Comparison of ENCODE assay signal across 20 mouse cellular contexts in genomic region chr12:53837408-53837807, GRCm38 (mm10).
DNase-seq lines count a peak whose midpoint lies in the region; ATAC-seq and TF ChIP-seq lines count a peak whose summit lies in the region.
"Had no signal": no experiment of that assay in that cellular context is flagged by ENCODE, and none has a peak within 500 bp of the region (broad histone marks: within the 10 kb centered on the region; RNA-seq: fewer than 3 reads in every experiment).

No protein-coding gene starts in this region.

- peaks cover 12% of the 10 kb centered on the region; the same call in 1 of the 2 replicates for H3K4me1 ChIP-seq in heart, embryonic 12.5 days (replicated peaks)
- peaks cover 54% of the 10 kb centered on the region for H3K4me1 ChIP-seq in midbrain, embryonic 14.5 days (ENCODE audit: control insufficient read depth, insufficient read depth, low read length)
- peaks cover 20% of the 10 kb centered on the region for H3K4me1 ChIP-seq in midbrain, embryonic 11.5 days (ENCODE audit: control insufficient read depth, insufficient read depth, low read length)
- peaks cover 58% of the 10 kb centered on the region for H3K4me1 ChIP-seq in liver, embryonic 16.5 days (ENCODE audit: control insufficient read depth, low read depth, low read length)
- no peaks in the 10 kb centered on the region for H3K4me1 ChIP-seq in thymus, adult 2 months (replicated peaks; ENCODE audit: control insufficient read depth, insufficient read depth, low read length)
- H3K4me1 ChIP-seq: megakaryocyte, embryonic 14.5 days had no signal

- H3K27ac ChIP-seq in heart, embryonic 12.5 days (ENCODE audit: poor library complexity, severe bottlenecking): no peak overlapping the region
- 0 out of 2 replicates have a peak overlapping the region, but pooled peaks have one; percentile 46 for H3K27ac ChIP-seq in midbrain, embryonic 14.5 days (replicated peaks; ENCODE audit: low read depth, low read length)
- no peak overlapping the region for H3K27ac ChIP-seq in midbrain, embryonic 11.5 days (ENCODE audit: low read depth, low read length)
- peak overlapping the region; percentile 95 for H3K27ac ChIP-seq in liver, embryonic 16.5 days (ENCODE audit: low read length)
- no peak overlapping the region for H3K27ac ChIP-seq in thymus, adult 2 months (ENCODE audit: control insufficient read depth, insufficient read depth, low read length)
- H3K27ac ChIP-seq: heart, embryonic 15.5 days had no signal

- ATAC-seq in heart, embryonic 12.5 days (ENCODE audit: insufficient number of reproducible peaks, low FRiP score): peak; percentile 48; the same call in 1 of the 2 replicates
- no peak for ATAC-seq in midbrain, embryonic 14.5 days (ENCODE audit: low FRiP score, low TSS enrichment)
- no peak for ATAC-seq in midbrain, embryonic 11.5 days (ENCODE audit: low FRiP score)
- ATAC-seq in erythroid progenitor cell, adult 5-6 weeks (replicated peaks; ENCODE audit: low FRiP score, poor library complexity, severe bottlenecking): 0 out of 2 replicates have a peak, but pooled peaks have one; percentile 52
- peak; percentile 84 for ATAC-seq in liver, embryonic 16.5 days (ENCODE audit: low read depth)
- ATAC-seq: inflammation-experienced regulatory T-cells, adult 6 months had no signal

- 76% methylated on average over 15 of the region's 15 CpGs for WGBS in heart, embryonic 12.5 days
- WGBS in midbrain, embryonic 14.5 days: 59% methylated on average over 15 of the region's 15 CpGs
- WGBS in midbrain, embryonic 11.5 days: 77% methylated on average over 15 of the region's 15 CpGs
- WGBS in liver, embryonic 16.5 days (ENCODE audit: insufficient replicate concordance): 35% methylated on average over 15 of the region's 15 CpGs
- WGBS in thymus, adult 2 months: 95% methylated on average over 15 of the region's 15 CpGs

- TF ChIP-seq POLR2A in thymus, adult 2 months (IDR thresholded peaks at IDR 0.05; ENCODE audit: control insufficient read depth, extremely low read depth, insufficient read depth, low read length, poor library complexity): no peak

- no peak for DNase-seq in heart, postnatal 14 days
- no peak for DNase-seq in midbrain, embryonic 14.5 days
- DNase-seq in midbrain, embryonic 11.5 days (ENCODE audit: low spot score, missing footprints): no peak
- no peak for DNase-seq in thymus, adult 2 months
- DNase-seq in right cerebral cortex, postnatal 10 days (ENCODE audit: low spot score in 2 of 2): no peak
- DNase-seq: cerebellum, adult 18-20 months; cerebellum, postnatal 25 days; embryo, embryonic 11 days; gastrocnemius, postnatal 14 days; heart, adult 18-20 months; layer of hippocampus, postnatal 36 days; lung, postnatal 14 days; thymus, postnatal 36 days had no signal

- no peak overlapping the region for H3K4me3 ChIP-seq in heart, embryonic 12.5 days
- H3K4me3 ChIP-seq in midbrain, embryonic 14.5 days (replicated peaks; ENCODE audit: low read depth, low read length): no peak overlapping the region
- no peak overlapping the region for H3K4me3 ChIP-seq in midbrain, embryonic 11.5 days (ENCODE audit: low read depth, low read length)
- peak overlapping the region; percentile 24; the same call in 1 of the 2 replicates for H3K4me3 ChIP-seq in liver, embryonic 16.5 days (ENCODE audit: low read depth, low read length)
- H3K4me3 ChIP-seq in thymus, adult 2 months (ENCODE audit: control insufficient read depth, insufficient read depth, low read length): no peak overlapping the region
- H3K4me3 ChIP-seq: heart, embryonic 15.5 days; megakaryocyte, embryonic 14.5 days had no signal

- no peaks in the 10 kb centered on the region for H3K36me3 ChIP-seq in heart, embryonic 12.5 days
- H3K36me3 ChIP-seq in midbrain, embryonic 14.5 days (ENCODE audit: control insufficient read depth, insufficient read depth, low read length): no peaks in the 10 kb centered on the region
- no peaks in the 10 kb centered on the region for H3K36me3 ChIP-seq in midbrain, embryonic 11.5 days (ENCODE audit: control insufficient read depth, insufficient read depth, low read length)
- no peaks in the 10 kb centered on the region for H3K36me3 ChIP-seq in liver, embryonic 16.5 days (ENCODE audit: control insufficient read depth, insufficient read depth)
- H3K36me3 ChIP-seq in thymus, adult 2 months (ENCODE audit: control insufficient read depth, insufficient read depth, low read length): no peaks in the 10 kb centered on the region
- H3K36me3 ChIP-seq: heart, embryonic 15.5 days had no signal

- intact Hi-C loops in heart, postnatal 14 days (cut with DNase I): no loop called here

- H3K4me2 ChIP-seq in heart, embryonic 12.5 days: no peak overlapping the region
- no peak overlapping the region for H3K4me2 ChIP-seq in midbrain, embryonic 14.5 days (ENCODE audit: low read length)
- H3K4me2 ChIP-seq in midbrain, embryonic 11.5 days: no peak overlapping the region
- H3K4me2 ChIP-seq in liver, embryonic 16.5 days (ENCODE audit: low read depth, low read length): peak overlapping the region; percentile 46
- H3K4me2 ChIP-seq: heart, embryonic 15.5 days had no signal

- H3K9ac ChIP-seq in heart, embryonic 12.5 days: no peak overlapping the region
- no peak overlapping the region for H3K9ac ChIP-seq in midbrain, embryonic 14.5 days (replicated peaks; ENCODE audit: low read length)
- no peak overlapping the region for H3K9ac ChIP-seq in midbrain, embryonic 11.5 days (ENCODE audit: low read length)
- peak overlapping the region; percentile 49 for H3K9ac ChIP-seq in liver, embryonic 16.5 days (ENCODE audit: low read depth, low read length)
- H3K9ac ChIP-seq: heart, embryonic 15.5 days had no signal

- TF ChIP-seq CTCF in thymus, adult 2 months (IDR thresholded peaks at IDR 0.05; ENCODE audit: borderline replicate concordance, control insufficient read depth, extremely low read depth, insufficient read depth, low read length, poor library complexity): no peak

- no peaks in the 10 kb centered on the region for H3K9me3 ChIP-seq in heart, embryonic 12.5 days (replicated peaks)
- H3K9me3 ChIP-seq in midbrain, embryonic 14.5 days (ENCODE audit: control insufficient read depth, low read length): no peaks in the 10 kb centered on the region
- no peaks in the 10 kb centered on the region for H3K9me3 ChIP-seq in midbrain, embryonic 11.5 days (ENCODE audit: control insufficient read depth, low read length)
- no peaks in the 10 kb centered on the region for H3K9me3 ChIP-seq in liver, embryonic 16.5 days (replicated peaks; ENCODE audit: control insufficient read depth, low read length)
- H3K9me3 ChIP-seq: heart, embryonic 15.5 days had no signal

- no peaks in the 10 kb centered on the region for H3K27me3 ChIP-seq in heart, embryonic 12.5 days (replicated peaks)
- no peaks in the 10 kb centered on the region for H3K27me3 ChIP-seq in midbrain, embryonic 14.5 days (ENCODE audit: control insufficient read depth, insufficient read depth, low read length)
- H3K27me3 ChIP-seq in midbrain, embryonic 11.5 days (ENCODE audit: control insufficient read depth, insufficient read depth, low read length): no peaks in the 10 kb centered on the region
- no peaks in the 10 kb centered on the region for H3K27me3 ChIP-seq in liver, embryonic 16.5 days (ENCODE audit: control insufficient read depth, insufficient read depth, low read depth, low read length)
- no peaks in the 10 kb centered on the region for H3K27me3 ChIP-seq in thymus, adult 2 months (ENCODE audit: control insufficient read depth, insufficient read depth, low read length)
- H3K27me3 ChIP-seq: CH12.LX; heart, embryonic 15.5 days; megakaryocyte, embryonic 14.5 days had no signal

Comparison
In these comparisons a context has a peak if more than half of its experiments do, and no peak if none do; other contexts are left out.
1. H3K27ac ChIP-seq: peak in midbrain, embryonic 14.5 days (single experiment) and liver, embryonic 16.5 days (single experiment); none in heart, embryonic 12.5 days (single experiment), midbrain, embryonic 11.5 days (single experiment) and thymus, adult 2 months (single experiment).
2. ATAC-seq: peak in heart, embryonic 12.5 days (single experiment), erythroid progenitor cell, adult 5-6 weeks (single experiment) and liver, embryonic 16.5 days (single experiment); none in midbrain, embryonic 14.5 days (single experiment) and midbrain, embryonic 11.5 days (single experiment).